Mouse (Mus musculus) megakaryocyte, embryonic 14.5 days (primary cell): ENCODE data around the gene Apoc1. TPM values are rescaled to one million over a fixed set of nuclear protein-coding genes. Genes with fewer than 3 reads are reported as not detected.

Experiments used
- H3K27me3 ChIP-seq: replicated peaks from 2 replicates; pipeline ENCODE3; 2012; ENCODE audit warnings: inconsistent platforms
- H3K36me3 ChIP-seq: replicated peaks from 2 replicates; pipeline ENCODE3; 2012; ENCODE audit warnings: low read length, inconsistent platforms, mixed read lengths
- H3K4me1 ChIP-seq: 2 replicates; pipeline ENCODE4 v1.6.1; 2012; ENCODE audit warnings: inconsistent platforms
- H3K4me3 ChIP-seq: replicated peaks from 2 replicates; pipeline ENCODE3; 2012; ENCODE audit warnings: moderate library complexity, mild to moderate bottlenecking, inconsistent platforms
- H3K9me3 ChIP-seq: 2 replicates; pipeline ENCODE4 v1.6.1; 2012; ENCODE audit warnings: inconsistent platforms
- FLI1 ChIP-seq: IDR thresholded peaks from 2 replicates; pipeline ENCODE4 v1.6.1; 2012; ENCODE audit warnings: low read length, inconsistent platforms, mixed read lengths
- GATA1 ChIP-seq: IDR thresholded peaks from 3 replicates; pipeline ENCODE4 v1.6.1; 2012; ENCODE audit warnings: mixed read lengths, low read length, inconsistent platforms, borderline replicate concordance
- polyA plus RNA-seq: library from polyadenylated mRNA; stranded (reverse); fragments of >175 nt; gene quantifications from 2 replicates; pipeline ENCODE4 v1.2.3, GENCODE M21; 2012; ENCODE audit warnings: low replicate concordance; ENCODE audit not compliant: insufficient read depth

Apoc1 gene
- polyA plus RNA-seq, 1 experiment: 454 TPM

GRCm38 (mm10) chr7:19719200-19719599 lies 26.7 kb upstream of the Apoc1 start:
- Histone ChIP-seq H3K4me1 (peaks cover 31% of the 10 kb centered on the region), H3K27me3 (peaks cover 50% of the 10 kb centered on the region), H3K4me3 (no peak overlapping the region), H3K36me3 (no peaks in the 10 kb centered on the region), H3K9me3 (peaks cover 19% of the 10 kb centered on the region)
- TF ChIP-seq FLI1: no peak
- TF ChIP-seq GATA1: no peak

- Histone ChIP-seq H3K9me3 (peaks cover 19% of the 10 kb centered on the region), H3K4me1 (peaks cover 39% of the 10 kb centered on the region), H3K36me3 (peaks cover 7% of the 10 kb centered on the region), H3K4me3 (no peak overlapping the region), H3K27me3 (peaks cover 43% of the 10 kb centered on the region)
- TF ChIP-seq FLI1: no peak
- no peak for TF ChIP-seq GATA1
Observed at GRCm38 (mm10) chr7:19718297-19718952, 26.0 kb upstream of the Apoc1 start.

- Histone ChIP-seq H3K4me1 (peaks cover 39% of the 10 kb centered on the region), H3K36me3 (peaks cover 17% of the 10 kb centered on the region), H3K27me3 (peaks cover 32% of the 10 kb centered on the region), H3K9me3 (peaks cover 15% of the 10 kb centered on the region), H3K4me3 (no peak overlapping the region)
- TF ChIP-seq FLI1 (no peak), GATA1 (no peak)
Observed at GRCm38 (mm10) chr7:19717346-19717745, 24.9 kb upstream of the Apoc1 start.

- Histone ChIP-seq H3K9me3 (peaks cover 14% of the 10 kb centered on the region), H3K4me1 (peaks cover 43% of the 10 kb centered on the region), H3K36me3 (peaks cover 22% of the 10 kb centered on the region), H3K27me3 (peaks cover 27% of the 10 kb centered on the region), H3K4me3 (peak overlapping the region; percentile 99)
- TF ChIP-seq FLI1 (no peak), GATA1 (no peak)
Observed at GRCm38 (mm10) chr7:19716822-19717221, 24.4 kb upstream of the Apoc1 start.

GRCm38 (mm10) chr7:19716055-19716682 lies 23.7 kb upstream of the Apoc1 start:
- H3K27me3 ChIP-seq: peaks cover 21% of the 10 kb centered on the region
- peaks cover 29% of the 10 kb centered on the region for H3K36me3 ChIP-seq
- peaks cover 49% of the 10 kb centered on the region for H3K4me1 ChIP-seq
- TF ChIP-seq GATA1 (no peak), FLI1 (no peak)
- H3K4me3 ChIP-seq: peak overlapping the region; percentile 99
- peaks cover 7% of the 10 kb centered on the region for H3K9me3 ChIP-seq

GRCm38 (mm10) chr7:19715239-19716054 lies 23.0 kb upstream of the Apoc1 start, which contains the start of gene Tomm40:
Gene Tomm40, minus strand, starts transcription at chr7:19715438.
- H3K4me1 ChIP-seq: peaks cover 49% of the 10 kb centered on the region
- peak within 1 kb of the TSS; percentile 99 for H3K4me3 ChIP-seq
- H3K9me3 ChIP-seq: peaks cover under 1% of the 10 kb centered on the region
- peaks cover 34% of the 10 kb centered on the region for H3K36me3 ChIP-seq
- no peak for TF ChIP-seq FLI1
- TF ChIP-seq GATA1: no peak
- peaks cover 15% of the 10 kb centered on the region for H3K27me3 ChIP-seq

GRCm38 (mm10) chr7:19714836-19715235 lies 22.4 kb upstream of the Apoc1 start:
- Histone ChIP-seq H3K4me3 (peak overlapping the region; percentile 99), H3K36me3 (peaks cover 39% of the 10 kb centered on the region), H3K27me3 (peaks cover 14% of the 10 kb centered on the region), H3K9me3 (no peaks in the 10 kb centered on the region), H3K4me1 (peaks cover 49% of the 10 kb centered on the region)
- TF ChIP-seq GATA1 (no peak), FLI1 (no peak)

- H3K4me3 ChIP-seq: no peak overlapping the region
- H3K9me3 ChIP-seq: no peaks in the 10 kb centered on the region
- H3K36me3 ChIP-seq: peaks cover 52% of the 10 kb centered on the region
- H3K4me1 ChIP-seq: peaks cover 52% of the 10 kb centered on the region
- peaks cover 3% of the 10 kb centered on the region for H3K27me3 ChIP-seq
- no peak for TF ChIP-seq FLI1
- TF ChIP-seq GATA1: no peak
Observed at GRCm38 (mm10) chr7:19713598-19713997, 21.1 kb upstream of the Apoc1 start.

- TF ChIP-seq GATA1: no peak
- no peak for TF ChIP-seq FLI1
- Histone ChIP-seq H3K27me3 (peaks cover 3% of the 10 kb centered on the region), H3K4me3 (no peak overlapping the region), H3K4me1 (peaks cover 52% of the 10 kb centered on the region), H3K9me3 (no peaks in the 10 kb centered on the region), H3K36me3 (peaks cover 56% of the 10 kb centered on the region)
Observed at GRCm38 (mm10) chr7:19713196-19713595, 20.7 kb upstream of the Apoc1 start.
